Mouse (Mus musculus) brain, adult 2 months (tissue): Measurements from ENCODE around the gene Srp54a.
"Not testable (repeated sequence)": the region's sequence is repeated elsewhere in the genome, so short reads cannot be mapped to it uniquely, and the experiment has no call there.

Experiments used
- DNase-seq: peaks from one replicate; pipeline ENCODE4 v3.0.0; 2011; ENCODE audit warnings: low read depth, low spot score

Srp54a gene

DNA sequence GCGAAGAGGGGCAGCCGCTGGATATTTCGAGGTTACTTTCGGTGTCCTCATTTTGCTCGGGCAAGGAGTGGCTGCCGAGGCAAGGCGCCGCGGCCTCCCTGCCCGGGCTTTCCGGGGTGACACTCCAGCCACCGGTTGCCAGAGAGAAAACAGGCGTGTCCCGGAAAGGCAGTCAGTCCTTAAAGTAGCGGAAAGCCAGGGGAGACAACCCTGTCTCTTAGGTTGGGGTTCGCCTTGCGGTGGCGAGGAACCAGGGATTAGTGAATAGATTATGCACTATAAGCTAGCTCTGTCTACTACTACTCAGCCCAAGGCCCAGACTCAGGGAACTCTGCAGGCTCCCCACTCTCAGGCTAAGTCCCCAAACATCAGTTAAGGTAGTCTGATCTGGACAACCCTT, 44.7 kb downstream of the Srp54a start:
- not testable (repeated sequence) for DNase-seq

DNA sequence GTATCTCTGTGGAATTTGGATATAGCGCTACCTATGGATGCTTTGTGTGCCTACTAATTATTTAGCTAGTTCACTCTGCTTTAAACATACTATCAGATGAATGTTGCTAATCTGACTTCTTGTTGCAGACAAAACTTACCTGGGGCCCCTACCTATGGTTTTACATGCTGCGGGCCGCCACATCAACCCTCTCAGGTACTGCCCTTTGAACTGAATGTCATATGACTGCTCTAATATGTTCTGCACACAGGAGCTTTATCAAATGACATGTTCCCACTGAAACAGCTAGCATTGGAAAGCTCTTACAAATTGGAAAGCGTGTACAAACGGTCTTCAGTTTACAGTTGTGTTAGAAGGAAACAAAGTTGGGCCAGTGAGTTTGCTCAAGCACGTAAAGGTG, 55.5 kb downstream of the Srp54a start:
- not testable (repeated sequence) for DNase-seq

DNA sequence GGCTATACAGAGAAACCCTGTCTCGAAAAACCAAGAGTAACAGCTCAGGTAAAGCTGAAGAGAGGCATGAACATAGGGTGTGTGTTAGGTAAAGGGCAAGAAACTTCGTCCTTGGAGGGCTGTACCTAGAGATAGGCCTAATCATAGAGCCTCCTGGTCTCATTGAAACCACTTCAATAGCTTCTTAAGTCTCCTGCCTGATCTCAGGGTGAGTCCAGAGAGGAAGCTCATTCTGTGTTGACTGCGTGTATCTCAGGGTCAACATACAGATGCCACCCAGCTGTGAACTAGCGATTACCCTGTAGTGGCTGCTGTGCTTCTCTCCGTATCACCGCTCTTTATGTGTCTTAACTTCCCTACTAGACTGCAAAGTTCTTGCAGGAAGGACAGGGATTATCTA, 57.8 kb downstream of the Srp54a start:
- not testable (repeated sequence) for DNase-seq

DNA sequence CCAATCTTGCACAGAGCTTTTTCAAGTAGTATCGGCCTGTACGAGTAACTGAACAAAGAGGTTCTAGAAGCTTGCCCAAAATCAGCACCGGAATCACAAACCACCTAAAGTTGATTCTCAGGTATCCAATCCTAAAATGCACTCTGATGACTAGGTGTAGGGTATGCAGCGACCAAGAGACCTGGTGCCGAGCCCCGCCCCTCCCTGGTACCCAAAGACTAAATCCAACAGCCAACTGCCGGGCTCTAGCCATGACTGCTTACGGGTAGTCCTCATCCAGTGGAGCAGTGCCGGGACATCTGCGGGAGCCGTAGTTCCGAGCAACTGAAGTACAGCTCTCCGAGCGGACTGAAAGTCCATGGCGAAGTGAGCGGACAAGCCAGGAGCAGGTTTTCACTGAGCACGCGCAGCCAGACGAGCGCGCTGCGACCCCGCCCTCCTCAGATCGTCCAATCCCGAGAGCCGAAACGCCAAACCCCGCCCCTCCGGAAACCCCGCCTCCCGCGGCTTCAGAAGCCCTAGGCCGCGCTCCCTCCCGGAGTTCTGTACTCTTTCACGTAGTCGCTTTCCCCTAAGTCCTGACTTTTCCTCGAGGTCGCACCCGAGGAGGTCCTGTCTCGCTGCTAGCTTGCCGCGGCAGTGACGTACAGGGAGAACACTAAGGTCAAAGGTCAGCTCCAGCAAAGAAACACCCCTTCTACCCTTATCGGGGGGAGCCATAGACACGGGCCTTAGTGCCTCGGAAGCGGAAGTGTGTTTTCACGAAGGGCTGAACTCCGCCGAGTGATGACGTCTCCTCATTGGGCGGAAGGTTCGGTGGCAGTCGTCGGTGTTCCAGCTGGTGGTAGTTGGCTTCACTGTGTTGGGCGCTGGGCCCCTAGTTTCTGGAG, 74.7 kb downstream of the Srp54a start, which contains the start of gene Srp54b:
Gene Srp54b (plus strand): TSS at position 546 of the 890 bp plus-strand sequence.
- DNase-seq = not testable (repeated sequence)

DNA sequence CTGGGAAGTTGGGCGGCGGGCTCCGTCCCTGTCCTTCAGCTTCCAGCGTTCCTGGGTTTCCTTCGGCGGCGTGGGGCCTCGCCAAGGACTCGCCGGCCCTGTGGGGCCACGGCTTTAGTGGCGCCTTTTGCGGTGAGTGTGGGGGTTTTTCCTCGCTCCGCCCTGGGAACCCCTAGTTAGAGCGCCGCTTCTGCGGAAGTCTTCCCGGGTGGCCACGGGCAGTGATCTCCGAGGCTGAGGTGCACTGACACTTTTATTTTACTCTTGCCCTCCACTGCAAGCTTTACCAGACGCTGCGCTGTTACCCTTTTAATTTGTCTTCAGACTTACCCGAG, 75.4 kb downstream of the Srp54a start:
- not testable (repeated sequence) for DNase-seq
